Mouse (Mus musculus) kidney, postnatal 36 days (tissue): ENCODE measurements at regions not wholly inside any gene's neighbourhood (a gene's known extent, or its start where the extent isn't known, plus 50 kb on each side); places are given as distances from the start of the nearest gene placed in this dataset.

ENCODE experiments used
- DNase-seq, 2 experiments: peaks; one replicate each; pipeline ENCODE4 v3.0.0; 2021 to 2022; ENCODE audit warnings: mixed read lengths in 2 of 2

GRCm38 (mm10) chr7:71475383-71475782 is 124.1 kb upstream of the Gm10295 start:
- no peak for DNase-seq

GRCm38 (mm10) chr7:71472384-71473141 is 121.3 kb upstream of the Gm10295 start:
- DNase-seq = no peak

- peak; percentile 44 to 52 for DNase-seq
Observed at GRCm38 (mm10) chr7:71471658-71472383, 120.5 kb upstream of the Gm10295 start.

GRCm38 (mm10) chr7:71471319-71471657 is 120.0 kb upstream of the Gm10295 start:
- no peak for DNase-seq

- peak in 1 of 2 experiments; percentile 4 for DNase-seq
Observed at GRCm38 (mm10) chr7:71470418-71470817, 119.1 kb upstream of the Gm10295 start.

- no peak for DNase-seq
Observed at GRCm38 (mm10) chr7:71469951-71470350, 118.7 kb upstream of the Gm10295 start.

GRCm38 (mm10) chr7:71467436-71468127 is 116.3 kb upstream of the Gm10295 start:
- peak; percentile 45 to 62 for DNase-seq

- no peak for DNase-seq
Observed at GRCm38 (mm10) chr7:71464127-71464526, 112.8 kb upstream of the Gm10295 start.

- no peak for DNase-seq
Observed at GRCm38 (mm10) chr7:71463565-71463964, 112.3 kb upstream of the Gm10295 start.

GRCm38 (mm10) chr7:71459805-71460204 is 108.5 kb upstream of the Gm10295 start:
- no peak for DNase-seq

- peak in 1 of 2 experiments; percentile 10 for DNase-seq
Observed at GRCm38 (mm10) chr7:71458104-71458754, 106.9 kb upstream of the Gm10295 start.

- no peak for DNase-seq
Observed at GRCm38 (mm10) chr7:71457409-71458103, 106.3 kb upstream of the Gm10295 start.

- DNase-seq = peak in 1 of 2 experiments; percentile 17
Observed at GRCm38 (mm10) chr7:71456421-71456820, 105.1 kb upstream of the Gm10295 start.

- DNase-seq = no peak
Observed at GRCm38 (mm10) chr7:71440330-71441240, 89.3 kb upstream of the Gm10295 start.

GRCm38 (mm10) chr7:71425982-71426381 is 74.7 kb upstream of the Gm10295 start:
- no peak for DNase-seq

- peak in 1 of 2 experiments; percentile 17 for DNase-seq
Observed at GRCm38 (mm10) chr7:71419261-71419660, 68.0 kb upstream of the Gm10295 start.

- DNase-seq = no peak
Observed at GRCm38 (mm10) chr7:71418856-71419255, 67.6 kb upstream of the Gm10295 start.

- DNase-seq = no peak
Observed at GRCm38 (mm10) chr7:71414756-71415155, 63.5 kb upstream of the Gm10295 start.

GRCm38 (mm10) chr7:71413121-71413520 is 61.8 kb upstream of the Gm10295 start:
- DNase-seq = no peak

- peak; percentile 86 to 92 for DNase-seq
Observed at GRCm38 (mm10) chr7:71412079-71412478, 60.8 kb upstream of the Gm10295 start.
